Mouse (Mus musculus) hindbrain, postnatal 0 days (tissue): Measurements from ENCODE around the gene Gm9903. TPM values are rescaled to one million over a fixed set of nuclear protein-coding genes. Genes with fewer than 3 reads are reported as not detected.

ENCODE experiments used
- ATAC-seq: fragments of 200-750 bp; cut with Nextera tagmentation; 2 replicates; pipeline ENCODE4 v1.8.0; 2017; ENCODE audit warnings: mild to moderate bottlenecking, moderate TSS enrichment, moderate library complexity
- DNase-seq: peaks from one replicate; pipeline ENCODE4 v3.0.0-alpha.2; 2015; ENCODE audit warnings: low spot score
- H3K27ac ChIP-seq: fragments of 300-500 bp; sonication (generic); 2 replicates; pipeline ENCODE4 v1.5.1; 2014; ENCODE audit warnings: mild to moderate bottlenecking
- H3K27me3 ChIP-seq: fragments of 300-500 bp; sonication (generic); 2 replicates; pipeline ENCODE4 v1.6.1; 2014; ENCODE audit warnings: low read length, mixed read lengths; ENCODE audit not compliant: insufficient read depth
- H3K36me3 ChIP-seq: fragments of 300-500 bp; sonication (generic); 2 replicates; pipeline ENCODE4 v1.6.1; 2014; ENCODE audit warnings: low read length, mixed read lengths; ENCODE audit not compliant: insufficient read depth
- H3K4me1 ChIP-seq: fragments of 300-500 bp; sonication (generic); 2 replicates; pipeline ENCODE4 v1.6.1; 2014; ENCODE audit warnings: antibody characterized with exemption, low read length, mixed read lengths; ENCODE audit not compliant: insufficient read depth
- H3K4me2 ChIP-seq: fragments of 300-500 bp; sonication (generic); 2 replicates; pipeline ENCODE4 v1.6.1; 2014; ENCODE audit warnings: low read depth, mild to moderate bottlenecking, low read length, moderate library complexity, mixed read lengths
- H3K4me3 ChIP-seq: fragments of 300-500 bp; sonication (generic); 2 replicates; pipeline ENCODE4 v1.5.1; 2014; ENCODE audit warnings: low read length
- H3K9ac ChIP-seq: fragments of 300-500 bp; sonication (generic); replicated peaks from 2 replicates; pipeline ENCODE4 v1.6.1; 2014; ENCODE audit warnings: mild to moderate bottlenecking, low read length, moderate library complexity, mixed read lengths
- H3K9me3 ChIP-seq: fragments of 300-500 bp; sonication (generic); 2 replicates; pipeline ENCODE4 v1.6.1; 2016; ENCODE audit warnings: low read length, mixed read lengths
- CTCF ChIP-seq: IDR thresholded peaks from 2 replicates; pipeline ENCODE4 v1.5.1; 2016; ENCODE audit warnings: antibody characterized with exemption, control low read depth, low read depth
- WGBS: fragments of 180-500 bp; shearing (Covaris S2); extraction: QIAGEN DNeasy Blood & Tissue Kit; methylation state at CpG from one replicate; pipeline ENCODE4 v1.1.7; 2014; 5-methylcytosine and 5-hydroxymethylcytosine counted together
- polyA plus RNA-seq: library from polyadenylated mRNA; unstranded; fragments of >200 nt; fragmentation: Nextera tagmentation; extraction: Ambion mirVana; gene quantifications from 2 replicates; pipeline ENCODE4 v1.2.1, GENCODE M21; 2015
- total RNA-seq: library from RNA; depleted of rRNA; stranded (reverse); fragments of >200 nt; gene quantifications from 2 replicates; pipeline ENCODE4 v1.2.3, GENCODE M21; 2014; rRNA removed

The Gm9903 gene
- 0.89 and 2.1 TPM in 2 replicates for total RNA-seq
- 0.21 and 0.66 TPM in 2 replicates for polyA plus RNA-seq

- Histone ChIP-seq H3K9me3 (no peaks in the 10 kb centered on the region), H3K27ac (peak within 1 kb of the TSS; percentile 86), H3K9ac (peak within 1 kb of the TSS; percentile 67), H3K4me1 (peaks cover 6% of the 10 kb centered on the region; the same call in 1 of the 2 replicates), H3K36me3 (no peaks in the 10 kb centered on the region), H3K27me3 (no peaks in the 10 kb centered on the region), H3K4me2 (peak within 1 kb of the TSS; percentile 75), H3K4me3 (peak within 1 kb of the TSS; percentile 66)
- 1% methylated on average over 96 of the region's 99 CpGs for WGBS
- peak; percentile 98 for ATAC-seq
- no peak; the same call in 1 of the 2 replicates for TF ChIP-seq CTCF
- DNase-seq, result peak; percentile 98
Observed at GRCm38 (mm10) chr5:33629301-33629987, at the start of gene Gm9903, which contains the start of gene Fam53a. TSS of gene Gm9903 (plus strand) at chr5:33629925. TSS of gene Fam53a (minus strand) at chr5:33629635.

GRCm38 (mm10) chr5:33580336-33580735 is 49.4 kb upstream of the Gm9903 start:
- no peaks in the 10 kb centered on the region for H3K4me1 ChIP-seq
- WGBS, result 83% methylated on average over 1 of the region's 1 CpGs
- no peak for DNase-seq
- no peak overlapping the region for H3K27ac ChIP-seq
- H3K36me3 ChIP-seq, result no peaks in the 10 kb centered on the region
- H3K9me3 ChIP-seq, result no peaks in the 10 kb centered on the region
- H3K4me3 ChIP-seq, result no peak overlapping the region
- TF ChIP-seq CTCF, result no peak
- no peak overlapping the region for H3K9ac ChIP-seq
- H3K27me3 ChIP-seq, result no peaks in the 10 kb centered on the region
- H3K4me2 ChIP-seq, result no peak overlapping the region
- no peak for ATAC-seq

GRCm38 (mm10) chr5:33587498-33588058 is 42.1 kb upstream of the Gm9903 start:
- Histone ChIP-seq H3K9ac (no peak overlapping the region), H3K4me2 (0 out of 2 replicates have a peak overlapping the region, but pooled peaks have one; percentile 1), H3K4me1 (peaks cover 7% of the 10 kb centered on the region; the same call in 1 of the 2 replicates), H3K27ac (no peak overlapping the region), H3K36me3 (no peaks in the 10 kb centered on the region), H3K9me3 (no peaks in the 10 kb centered on the region), H3K4me3 (no peak overlapping the region), H3K27me3 (no peaks in the 10 kb centered on the region)
- ATAC-seq (peak; percentile 12; the same call in 1 of the 2 replicates), DNase-seq (peak; percentile 14)
- TF ChIP-seq CTCF, result no peak
- WGBS, result 28% methylated on average over 18 of the region's 18 CpGs

DNA sequence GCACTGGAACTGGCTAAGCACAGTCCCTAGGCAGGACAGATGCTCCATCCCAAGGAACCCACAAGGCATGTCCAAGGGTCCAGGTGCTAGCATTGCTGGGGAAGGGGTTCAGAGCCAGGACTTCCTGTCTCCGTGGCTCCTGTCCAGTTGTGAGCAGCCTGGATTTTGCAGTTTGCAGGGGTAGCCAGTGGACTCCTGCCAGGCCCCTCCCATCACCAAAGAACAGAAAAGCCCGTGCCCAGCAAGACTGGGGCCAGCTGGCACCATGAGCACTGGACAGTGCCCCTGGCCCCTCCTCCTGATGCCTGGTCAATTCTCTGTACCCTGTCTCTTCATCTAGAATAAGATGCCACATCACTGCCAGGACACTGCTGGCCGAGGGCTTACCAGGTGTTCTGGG is 41.7 kb upstream of the Gm9903 start:
- WGBS, result 43% methylated on average over 3 of the region's 3 CpGs
- no peaks in the 10 kb centered on the region for H3K36me3 ChIP-seq
- no peaks in the 10 kb centered on the region for H3K27me3 ChIP-seq
- no peak overlapping the region for H3K4me2 ChIP-seq
- no peak for TF ChIP-seq CTCF
- H3K9ac ChIP-seq, result no peak overlapping the region
- H3K4me1 ChIP-seq, result peaks cover 7% of the 10 kb centered on the region; the same call in 1 of the 2 replicates
- DNase-seq (peak; percentile 31), ATAC-seq (no peak)
- no peak overlapping the region for H3K4me3 ChIP-seq
- no peaks in the 10 kb centered on the region for H3K9me3 ChIP-seq
- no peak overlapping the region for H3K27ac ChIP-seq

- Histone ChIP-seq H3K9me3 (no peaks in the 10 kb centered on the region), H3K27me3 (no peaks in the 10 kb centered on the region), H3K27ac (no peak overlapping the region), H3K4me1 (peaks cover 7% of the 10 kb centered on the region; the same call in 1 of the 2 replicates), H3K36me3 (no peaks in the 10 kb centered on the region), H3K9ac (no peak overlapping the region), H3K4me2 (no peak overlapping the region), H3K4me3 (no peak overlapping the region)
- peak; percentile 100 for TF ChIP-seq CTCF
- WGBS, result 63% methylated on average over 5 of the region's 5 CpGs
- ATAC-seq (peak; percentile 76), DNase-seq (peak; percentile 91)
Observed at GRCm38 (mm10) chr5:33589221-33589888, 40.4 kb upstream of the Gm9903 start.

DNA sequence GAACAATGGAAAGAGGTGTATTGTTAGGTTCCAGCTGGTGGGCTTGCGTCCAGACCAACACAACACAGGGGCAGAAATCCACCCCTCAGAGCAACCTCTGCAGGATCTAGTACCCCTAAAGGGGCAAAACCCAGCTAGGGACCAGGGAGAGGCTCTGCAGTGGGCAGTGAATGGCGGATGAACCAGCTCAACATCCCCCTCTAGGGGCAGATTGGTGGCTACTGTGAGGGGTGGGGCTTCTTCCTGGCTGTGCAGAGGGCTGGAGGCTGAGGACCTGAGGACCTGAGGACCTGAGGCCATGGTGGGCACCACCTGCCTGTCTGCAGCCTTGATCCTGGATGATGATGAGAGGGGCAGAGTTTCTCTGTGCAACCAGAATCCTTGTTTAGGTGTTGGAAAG is 36.1 kb upstream of the Gm9903 start:
- DNase-seq (no peak), ATAC-seq (no peak)
- no peak overlapping the region for H3K4me2 ChIP-seq
- no peak overlapping the region for H3K4me3 ChIP-seq
- peak; percentile 43 for TF ChIP-seq CTCF
- no peaks in the 10 kb centered on the region for H3K9me3 ChIP-seq
- H3K27ac ChIP-seq, result no peak overlapping the region
- no peaks in the 10 kb centered on the region for H3K27me3 ChIP-seq
- H3K36me3 ChIP-seq, result no peaks in the 10 kb centered on the region
- H3K4me1 ChIP-seq, result no peaks in the 10 kb centered on the region
- H3K9ac ChIP-seq, result no peak overlapping the region
- 43% methylated on average over 2 of the region's 2 CpGs for WGBS
